Mouse (Mus musculus) heart, embryonic 16.5 days (tissue): ENCODE data around the gene Etv6. TPM values are rescaled to one million over a fixed set of nuclear protein-coding genes. Genes with fewer than 3 reads are reported as not detected.
A peak's percentile ranks its signal among the peaks of the same experiment; 100 is the strongest.

ENCODE experiments used
- ATAC-seq: fragments of 200-750 bp; cut with Nextera tagmentation; replicated peaks from 2 replicates; pipeline ENCODE4 v1.8.0; 2017; ENCODE audit warnings: moderate number of reproducible peaks; ENCODE audit not compliant: insufficient read depth, low FRiP score; ENCODE audit errors: extremely low read depth
- H3K27ac ChIP-seq: fragments of 300-500 bp; sonication (generic); 2 replicates; pipeline ENCODE4 v1.5.1; 2014; ENCODE audit warnings: mild to moderate bottlenecking, low read length, control low read depth, moderate library complexity
- H3K27me3 ChIP-seq: fragments of 300-500 bp; sonication (generic); 2 replicates; pipeline ENCODE4 v1.6.1; 2014; ENCODE audit warnings: low read length, mixed read lengths; ENCODE audit not compliant: control insufficient read depth, insufficient read depth
- H3K36me3 ChIP-seq: fragments of 300-500 bp; sonication (generic); 2 replicates; pipeline ENCODE4 v1.6.1; 2014; ENCODE audit not compliant: control insufficient read depth, insufficient read depth
- H3K4me1 ChIP-seq: fragments of 300-500 bp; sonication (generic); 2 replicates; pipeline ENCODE4 v1.6.1; 2014; ENCODE audit warnings: low read length, mixed read lengths; ENCODE audit not compliant: control insufficient read depth, insufficient read depth
- H3K4me2 ChIP-seq: fragments of 300-500 bp; sonication (generic); 2 replicates; pipeline ENCODE4 v1.6.1; 2014; ENCODE audit warnings: low read depth, mild to moderate bottlenecking, control low read depth, low read length
- H3K4me3 ChIP-seq: fragments of 300-500 bp; sonication (generic); 2 replicates; pipeline ENCODE4 v1.5.1; 2014; ENCODE audit warnings: mild to moderate bottlenecking, control low read depth, low read length
- H3K9ac ChIP-seq: fragments of 300-500 bp; sonication (generic); 2 replicates; pipeline ENCODE4 v1.6.1; 2014; ENCODE audit warnings: low read length, control low read depth
- H3K9me3 ChIP-seq: fragments of 300-500 bp; sonication (generic); replicated peaks from 2 replicates; pipeline ENCODE4 v1.6.1; 2016; ENCODE audit warnings: low read length; ENCODE audit not compliant: control insufficient read depth
- WGBS: fragments of 180-500 bp; shearing (Covaris S2); extraction: QIAGEN DNeasy Blood & Tissue Kit; methylation state at CpG from one replicate; pipeline ENCODE4 v1.1.7; 2014; 5-methylcytosine and 5-hydroxymethylcytosine counted together
- polyA plus RNA-seq: library from polyadenylated mRNA; unstranded; fragments of >200 nt; fragmentation: Nextera tagmentation; extraction: Ambion mirVana; gene quantifications from 2 replicates; pipeline ENCODE4 v1.2.1, GENCODE M21; 2015

Etv6 gene
- polyA plus RNA-seq, 1 experiment from 2014 or later, result 12.3 TPM

DNA sequence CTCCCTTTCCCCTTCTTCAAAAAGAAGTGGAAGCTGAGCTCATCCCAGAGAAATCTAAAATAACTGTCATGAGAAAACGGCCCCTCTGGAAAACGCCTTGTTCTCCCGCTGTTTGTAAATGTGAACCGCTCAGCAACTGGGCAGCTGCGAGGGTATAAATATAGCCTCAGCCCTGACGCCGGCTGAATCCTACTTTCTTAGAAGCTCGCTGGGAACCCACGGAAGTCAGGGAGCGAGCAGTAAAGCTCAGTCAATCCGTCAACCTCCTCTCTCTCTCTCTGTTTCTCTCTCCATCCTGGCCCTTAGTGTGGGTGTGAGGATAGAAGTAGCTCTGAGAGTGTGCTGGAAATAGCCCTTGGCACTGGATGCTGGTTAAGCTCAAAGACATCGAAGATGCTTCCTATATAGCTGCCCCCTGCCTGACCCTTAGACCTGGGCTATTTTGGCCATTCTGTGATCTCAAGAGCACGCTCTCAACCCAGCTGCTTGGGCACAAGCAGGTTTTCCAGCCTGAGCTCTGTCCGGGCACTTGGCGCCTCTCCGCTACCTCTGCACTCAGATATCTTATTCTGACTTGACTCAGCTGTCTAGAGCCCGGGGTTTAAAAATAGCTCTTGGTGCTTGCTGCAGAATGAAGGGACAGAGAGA lies 146.9 kb downstream of the Etv6 start:
- H3K36me3 ChIP-seq, result no peaks in the 10 kb centered on the region
- no peaks in the 10 kb centered on the region for H3K9me3 ChIP-seq
- peak overlapping the region; percentile 56 for H3K4me2 ChIP-seq
- H3K4me1 ChIP-seq, result peaks cover 60% of the 10 kb centered on the region
- no peaks in the 10 kb centered on the region for H3K27me3 ChIP-seq
- peak overlapping the region; percentile 95 for H3K27ac ChIP-seq
- H3K4me3 ChIP-seq, result peak overlapping the region; percentile 29
- H3K9ac ChIP-seq, result peak overlapping the region; percentile 52
- 28% methylated on average over 17 of the region's 17 CpGs for WGBS
- peak; percentile 81 for ATAC-seq

DNA sequence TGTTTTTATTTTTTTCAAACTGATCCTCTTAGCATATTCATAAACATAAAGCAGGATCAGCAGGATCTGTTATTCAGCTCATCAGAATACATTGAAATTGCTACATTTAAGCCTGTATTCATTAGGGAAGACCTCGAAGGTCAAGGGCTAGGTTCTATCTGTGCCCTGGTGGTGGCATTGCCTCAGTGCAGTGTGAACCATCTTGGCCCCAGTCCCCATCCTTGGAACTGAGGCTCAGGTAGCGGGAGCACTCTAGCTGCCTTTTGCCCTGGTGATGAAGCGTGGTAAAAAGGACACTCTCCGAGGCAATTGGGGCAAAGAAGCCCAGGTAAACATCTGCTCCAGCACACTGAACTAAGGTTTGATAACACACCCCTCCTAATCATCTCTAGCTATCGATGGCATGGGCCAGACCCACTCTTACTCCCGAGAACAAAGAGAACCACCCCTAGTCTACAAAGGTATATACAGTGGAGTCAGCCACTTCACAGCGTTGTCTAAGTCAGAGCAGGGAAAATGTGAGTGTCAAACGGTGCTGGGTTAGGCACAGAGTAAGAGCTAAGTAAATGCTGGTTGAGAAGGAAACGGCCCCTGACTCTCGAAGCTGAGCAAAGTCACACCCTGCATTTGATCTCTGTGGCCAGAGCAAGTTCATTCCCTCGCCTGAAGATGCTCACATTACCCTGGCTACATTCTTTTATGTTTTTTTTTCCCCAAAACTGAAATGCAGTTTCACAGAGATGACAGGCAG lies 148.3 kb downstream of the Etv6 start:
- H3K4me2 ChIP-seq, result no peak overlapping the region
- H3K4me3 ChIP-seq, result no peak overlapping the region
- peak overlapping the region; percentile 10; the same call in 1 of the 2 replicates for H3K27ac ChIP-seq
- peaks cover 68% of the 10 kb centered on the region for H3K4me1 ChIP-seq
- H3K36me3 ChIP-seq, result no peaks in the 10 kb centered on the region
- H3K9ac ChIP-seq, result no peak overlapping the region
- no peaks in the 10 kb centered on the region for H3K9me3 ChIP-seq
- 59% methylated on average over 11 of the region's 11 CpGs for WGBS
- no peaks in the 10 kb centered on the region for H3K27me3 ChIP-seq
- ATAC-seq, result no peak

DNA sequence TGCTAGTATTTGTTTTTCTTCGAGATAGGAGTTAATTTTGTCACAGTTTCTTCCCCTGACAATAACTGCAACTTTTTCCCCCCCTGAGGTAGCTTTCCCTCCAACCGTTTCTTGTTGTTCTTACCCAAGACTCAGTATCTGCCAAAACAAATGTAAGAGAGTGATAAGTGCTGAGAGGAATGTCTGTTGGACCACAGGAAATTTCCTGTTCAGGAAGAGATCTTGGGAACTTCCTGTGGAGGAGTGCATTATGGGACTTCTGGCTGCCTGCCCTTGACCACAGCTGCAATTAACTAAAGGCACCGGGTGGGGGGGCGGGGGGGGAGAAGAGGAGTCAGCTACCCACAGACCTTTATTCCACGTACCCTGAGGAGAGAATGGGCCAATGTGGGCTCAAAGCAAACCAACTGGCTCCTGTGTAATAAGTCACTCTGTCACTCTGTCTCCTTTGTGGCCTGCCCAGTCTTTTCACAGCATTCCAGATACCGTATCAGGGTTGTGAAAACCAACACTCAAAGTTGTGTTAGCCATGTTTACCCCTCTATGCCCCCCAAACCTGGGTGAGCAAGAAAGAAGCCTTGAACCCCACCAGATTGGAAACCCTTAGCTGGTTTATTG lies 150.9 kb downstream of the Etv6 start:
- H3K4me3 ChIP-seq, result no peak overlapping the region
- WGBS, result 36% methylated on average over 6 of the region's 6 CpGs
- peak; percentile 15; the same call in 1 of the 2 replicates for ATAC-seq
- H3K4me1 ChIP-seq, result peaks cover 81% of the 10 kb centered on the region
- no peaks in the 10 kb centered on the region for H3K27me3 ChIP-seq
- no peak overlapping the region for H3K4me2 ChIP-seq
- peak overlapping the region; percentile 72 for H3K27ac ChIP-seq
- H3K9ac ChIP-seq, result no peak overlapping the region
- no peaks in the 10 kb centered on the region for H3K9me3 ChIP-seq
- H3K36me3 ChIP-seq, result no peaks in the 10 kb centered on the region

DNA sequence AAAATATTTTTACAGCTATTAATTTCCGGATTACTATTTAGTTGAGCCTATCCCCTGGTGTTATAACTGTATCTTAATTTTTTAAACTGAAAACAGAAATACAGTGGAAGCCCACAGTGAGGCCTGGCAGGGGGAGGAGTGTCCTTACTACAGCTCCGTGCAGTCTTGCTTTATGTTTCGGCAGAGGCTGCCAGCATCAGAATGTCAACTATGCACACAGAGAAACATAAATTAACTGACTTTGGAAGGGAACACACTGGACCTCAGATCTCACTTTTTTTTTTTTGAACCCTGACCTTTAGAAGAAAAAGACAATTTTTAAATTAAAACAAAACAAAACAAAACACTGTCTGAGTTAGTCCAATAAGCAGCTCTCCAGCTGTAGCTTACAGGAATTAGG lies 153.2 kb downstream of the Etv6 start:
- WGBS, result 25% methylated on average over 3 of the region's 3 CpGs
- H3K4me1 ChIP-seq, result peaks cover 69% of the 10 kb centered on the region
- H3K27me3 ChIP-seq, result no peaks in the 10 kb centered on the region
- no peak overlapping the region for H3K4me3 ChIP-seq
- ATAC-seq, result no peak
- no peaks in the 10 kb centered on the region for H3K9me3 ChIP-seq
- peak overlapping the region; percentile 33 for H3K4me2 ChIP-seq
- peak overlapping the region; percentile 81 for H3K27ac ChIP-seq
- H3K9ac ChIP-seq, result no peak overlapping the region
- H3K36me3 ChIP-seq, result no peaks in the 10 kb centered on the region

DNA sequence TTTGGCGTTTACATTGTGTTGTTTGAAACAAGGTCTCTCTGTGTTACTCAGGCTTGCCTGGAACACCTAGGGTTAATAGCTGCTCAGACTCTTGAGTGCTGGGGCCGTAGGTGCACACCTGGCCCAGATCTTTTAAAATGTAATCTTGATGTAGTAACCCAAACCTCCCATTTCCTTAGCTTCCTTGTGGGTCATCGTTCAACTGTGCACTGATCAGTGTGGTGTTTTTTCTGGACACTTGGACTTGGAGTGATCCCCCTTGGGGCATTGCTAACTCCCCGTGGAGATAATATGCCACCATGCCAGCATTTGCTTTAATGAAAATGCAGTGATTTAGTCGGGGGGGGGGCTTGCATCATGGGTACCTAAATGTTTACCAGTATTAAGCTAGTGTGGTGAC lies 153.7 kb downstream of the Etv6 start:
- Histone ChIP-seq H3K9me3 (no peaks in the 10 kb centered on the region), H3K4me3 (no peak overlapping the region), H3K27me3 (no peaks in the 10 kb centered on the region), H3K4me2 (0 out of 2 replicates have a peak overlapping the region, but pooled peaks have one; percentile 28), H3K4me1 (peaks cover 64% of the 10 kb centered on the region), H3K27ac (peak overlapping the region; percentile 81), H3K36me3 (no peaks in the 10 kb centered on the region), H3K9ac (peak overlapping the region; percentile 32; the same call in 1 of the 2 replicates)
- no peak for ATAC-seq
- 28% methylated on average over 5 of the region's 5 CpGs for WGBS

DNA sequence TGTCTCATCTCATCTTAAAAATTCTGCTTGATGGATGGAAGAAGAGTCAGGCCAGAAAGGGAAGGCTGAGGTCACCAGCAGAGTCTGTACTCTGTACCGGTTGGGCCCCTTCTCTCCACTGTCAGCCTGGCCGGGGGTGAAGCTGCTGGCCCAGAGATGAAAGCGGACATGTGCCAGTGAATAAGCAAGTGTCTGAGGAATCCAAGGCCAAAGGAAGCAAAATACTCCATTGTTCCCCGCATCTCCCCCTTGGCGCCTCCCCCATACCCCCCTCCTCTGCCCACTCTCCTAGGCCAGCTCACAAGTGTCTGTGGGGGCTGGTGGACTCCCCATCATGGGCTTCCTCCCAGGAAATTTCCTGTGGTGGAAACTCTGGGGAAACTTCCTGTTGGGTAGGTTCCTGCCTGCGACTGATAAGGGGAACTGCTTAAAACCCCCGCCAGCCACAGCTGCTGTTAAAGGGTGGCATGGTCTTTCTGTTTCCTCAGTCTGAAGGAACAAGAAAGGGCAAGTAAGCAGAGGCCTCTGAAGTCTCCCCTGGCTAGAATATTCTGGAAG lies 154.2 kb downstream of the Etv6 start:
- ATAC-seq, result peak; percentile 57
- Histone ChIP-seq H3K4me3 (no peak overlapping the region), H3K4me2 (peak overlapping the region; percentile 28), H3K9ac (peak overlapping the region; percentile 32), H3K4me1 (peaks cover 61% of the 10 kb centered on the region), H3K9me3 (no peaks in the 10 kb centered on the region), H3K27ac (peak overlapping the region; percentile 81), H3K36me3 (no peaks in the 10 kb centered on the region), H3K27me3 (no peaks in the 10 kb centered on the region)
- WGBS, result 17% methylated on average over 7 of the region's 7 CpGs

DNA sequence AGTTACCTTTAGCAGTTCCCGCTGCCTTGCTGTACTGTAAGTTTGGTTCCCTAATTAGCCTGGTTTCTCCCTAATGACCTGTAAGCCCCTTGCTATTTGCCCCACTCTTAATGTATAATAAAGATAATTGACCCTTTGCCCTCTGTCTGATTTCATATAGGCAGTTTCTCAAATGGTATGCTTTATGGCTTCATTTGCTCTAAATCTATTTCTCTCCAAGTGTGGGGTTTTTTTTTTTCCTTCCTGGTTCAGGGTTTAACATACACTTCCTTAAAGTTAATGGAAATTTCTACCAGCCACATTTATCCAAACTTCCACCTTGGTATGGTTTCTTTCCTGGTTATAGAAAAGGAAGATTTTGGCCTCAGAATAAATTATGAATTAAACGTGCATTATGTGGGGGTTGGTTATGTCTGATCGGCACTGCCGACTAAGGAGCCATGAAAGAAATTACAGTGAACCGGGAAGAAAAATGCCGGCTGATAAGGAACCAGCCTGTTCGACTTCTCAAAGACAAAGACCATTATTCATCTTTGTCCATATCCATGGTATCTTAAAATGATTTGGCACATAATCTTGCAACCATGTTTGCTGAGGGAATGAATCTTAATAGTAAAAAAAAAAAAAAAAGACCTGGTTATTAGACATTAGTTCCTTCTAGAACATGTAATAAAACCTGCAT lies 155.2 kb downstream of the Etv6 start:
- no peaks in the 10 kb centered on the region for H3K9me3 ChIP-seq
- H3K4me3 ChIP-seq, result no peak overlapping the region
- H3K9ac ChIP-seq, result no peak overlapping the region
- H3K27ac ChIP-seq, result peak overlapping the region; percentile 81
- 38% methylated on average over 7 of the region's 7 CpGs for WGBS
- peaks cover 53% of the 10 kb centered on the region for H3K4me1 ChIP-seq
- H3K4me2 ChIP-seq, result no peak overlapping the region
- ATAC-seq, result no peak
- no peaks in the 10 kb centered on the region for H3K27me3 ChIP-seq
- no peaks in the 10 kb centered on the region for H3K36me3 ChIP-seq

DNA sequence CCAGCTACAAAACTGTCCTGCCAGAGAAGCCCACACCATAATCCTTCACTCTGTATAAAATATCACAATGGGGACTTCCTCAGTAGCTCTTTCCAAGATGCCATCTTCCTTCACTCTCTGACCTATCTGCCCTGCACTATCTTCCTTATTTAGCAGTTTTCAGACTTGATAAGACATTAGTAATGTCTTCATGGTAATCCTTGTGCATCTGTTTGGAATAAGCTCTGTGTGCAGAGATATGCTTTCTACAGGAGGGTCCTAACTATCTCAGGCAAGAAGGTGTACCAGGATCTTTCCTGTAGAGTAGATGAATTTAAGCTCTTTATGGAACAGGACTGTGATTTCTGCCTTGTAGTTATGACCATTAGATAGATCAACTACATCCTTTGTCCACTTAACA lies 157.2 kb downstream of the Etv6 start:
- Histone ChIP-seq H3K36me3 (no peaks in the 10 kb centered on the region), H3K9ac (no peak overlapping the region), H3K9me3 (no peaks in the 10 kb centered on the region), H3K27me3 (no peaks in the 10 kb centered on the region), H3K4me3 (no peak overlapping the region), H3K4me2 (no peak overlapping the region), H3K4me1 (peaks cover 41% of the 10 kb centered on the region), H3K27ac (no peak overlapping the region)
- no peak for ATAC-seq
